Mouse (Mus musculus): ENCODE measurements at regions not wholly inside any gene's neighbourhood (a gene's known extent, or its start where the extent isn't known, plus 50 kb on each side); places are given as distances from the start of the nearest gene placed in this dataset.

DNA sequence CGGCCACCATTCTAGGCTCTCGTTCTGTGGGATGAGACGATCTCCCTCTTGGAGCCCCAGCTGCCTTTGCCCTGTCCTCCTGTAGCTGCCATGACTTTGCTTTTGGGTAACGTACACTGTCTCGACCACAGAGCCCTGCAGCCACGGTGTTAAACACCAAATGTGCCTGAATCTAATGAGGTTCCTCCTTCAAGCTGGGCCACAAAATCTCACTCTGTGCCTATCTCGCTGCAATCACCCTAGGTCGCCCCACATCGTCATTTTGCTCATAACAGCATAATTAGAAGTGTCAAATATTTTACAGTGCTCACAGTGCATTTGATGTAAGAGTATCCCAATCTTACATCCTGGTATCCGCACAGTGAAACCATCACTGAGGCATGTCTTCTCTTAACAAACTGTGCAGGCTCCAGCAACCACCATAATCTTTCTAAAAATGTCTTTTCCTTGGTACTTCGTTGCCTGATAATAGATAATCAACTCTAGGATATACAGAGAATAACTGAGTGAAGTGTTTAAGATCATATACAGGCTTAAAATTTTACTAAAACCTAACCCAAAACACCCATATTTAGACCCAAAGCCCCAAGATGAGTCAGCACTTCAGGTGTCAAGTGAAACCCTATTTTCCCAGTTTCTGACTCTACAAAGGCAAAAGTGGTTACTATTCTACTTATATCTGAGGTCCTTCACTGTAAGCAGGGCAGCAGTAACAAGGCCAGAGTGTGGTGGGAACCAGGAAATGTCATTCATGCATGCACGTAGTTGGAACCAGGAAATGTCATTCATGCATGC is 219.8 kb upstream of the Hs6st1 start:
- Histone ChIP-seq H3K4me1 (ENCODE audit: control insufficient read depth in 1 of 2, insufficient read depth in 2 of 2, low read length in 2 of 2) (peaks cover 20 to 58% of the 10 kb centered on the region in 2 experiments), H3K9ac (ENCODE audit: control insufficient read depth, low read depth, low read length, poor library complexity, severe bottlenecking) (no peak overlapping the region), H3K27me3 (ENCODE audit: control insufficient read depth in 1 of 2, insufficient read depth in 2 of 2, low read length in 2 of 2) (no peaks in the 10 kb centered on the region), H3K36me3 (ENCODE audit: control insufficient read depth in 1 of 2, insufficient read depth in 2 of 2, low read length in 2 of 2) (peaks cover 0 to 29% of the 10 kb centered on the region in 2 experiments; a peak in 2 of 4 replicates), H3K79me2 (ENCODE audit: control insufficient read depth, insufficient read depth, low read length, poor library complexity) (no peaks in the 10 kb centered on the region), H3K9me3 (replicated peaks; ENCODE audit: insufficient read depth, low read length) (no peaks in the 10 kb centered on the region), H3K4me3 (ENCODE audit: control insufficient read depth in 1 of 2, insufficient read depth in 1 of 2, low read depth in 2 of 2, low read length in 2 of 2) (no peak overlapping the region), H3K27ac (ENCODE audit: control insufficient read depth, low read depth, low read length) (no peak overlapping the region)
- no peak for DNase-seq (ENCODE audit: low read depth, low spot score)
- TF ChIP-seq MAFK (IDR thresholded peaks at IDR 0.05; ENCODE audit: borderline replicate concordance, low read depth, low read length) = peak; percentile 46; the same call in 1 of the 2 replicates
- no peak for TF ChIP-seq TAL1 (IDR thresholded peaks at IDR 0.05; ENCODE audit: low read length)
- TF ChIP-seq CHD2 (IDR thresholded peaks at IDR 0.05; ENCODE audit: low read length) = no peak
- TF ChIP-seq SIN3A (IDR thresholded peaks at IDR 0.05; ENCODE audit: low read length) = 0 out of 2 replicates have a peak, but pooled peaks have one; percentile 7
- 0 out of 2 replicates have a peak, but pooled peaks have one; percentile 10 for TF ChIP-seq ETS1 (IDR thresholded peaks at IDR 0.05; ENCODE audit: low read depth, low read length)
- peak in 1 of 2 experiments; percentile 26; a peak in 1 of 4 replicates for TF ChIP-seq EP300 (IDR thresholded peaks at IDR 0.05; ENCODE audit: low read depth in 1 of 2, low read length in 2 of 2)
- TF ChIP-seq GATA1 (IDR thresholded peaks at IDR 0.05; ENCODE audit: low read depth, low read length) = no peak; the same call in 1 of the 2 replicates
- TF ChIP-seq USF1 (IDR thresholded peaks at IDR 0.05; ENCODE audit: low read depth, low read length) = no peak
- no peak for TF ChIP-seq JUND (IDR thresholded peaks at IDR 0.05; ENCODE audit: low read depth, low read length)
- TF ChIP-seq RCOR1 (IDR thresholded peaks at IDR 0.05; ENCODE audit: low read depth, low read length) = peak; percentile 78
- TF ChIP-seq ZMIZ1 (IDR thresholded peaks at IDR 0.05; ENCODE audit: low read depth, low read length) = no peak

DNA sequence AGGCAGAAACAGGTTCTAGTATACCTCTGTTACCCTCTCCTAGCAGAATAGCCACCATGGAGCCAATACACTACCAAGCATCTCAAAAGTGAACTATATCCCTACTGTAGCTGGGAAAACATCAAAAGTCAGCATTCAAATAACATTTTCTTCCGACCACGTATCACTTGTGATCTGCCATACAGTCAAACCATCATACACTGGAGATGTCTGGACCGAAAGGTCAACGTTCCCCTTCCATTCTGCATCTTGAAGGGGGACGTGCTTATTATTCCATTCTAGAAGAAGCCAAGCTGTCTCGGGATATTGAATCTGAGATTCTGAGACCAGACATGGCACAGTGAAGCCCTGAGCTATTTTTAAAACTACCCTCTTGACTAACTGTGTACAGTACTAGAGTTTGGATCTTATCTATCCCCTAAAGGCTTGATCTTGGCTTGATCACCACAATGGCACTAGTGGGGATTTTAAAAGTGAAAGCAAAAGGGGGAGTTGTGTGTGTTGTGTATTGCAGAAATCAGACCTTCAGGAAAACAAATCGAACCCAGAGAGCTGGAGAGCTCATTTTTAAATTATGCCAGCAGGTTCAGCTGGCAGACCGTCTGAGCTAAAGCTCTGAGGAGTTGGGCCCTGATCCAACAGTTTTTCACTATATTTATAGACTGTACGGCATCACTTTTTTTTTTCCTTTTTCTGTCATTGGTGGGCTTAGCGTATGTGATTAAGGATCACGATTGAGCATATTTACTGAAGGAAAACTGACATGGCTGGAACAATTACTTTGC is 218.6 kb upstream of the Hs6st1 start:
- no peak for DNase-seq (ENCODE audit: low read depth, low spot score)
- Histone ChIP-seq H3K4me3 (ENCODE audit: control insufficient read depth in 1 of 2, insufficient read depth in 1 of 2, low read depth in 2 of 2, low read length in 2 of 2) (no peak overlapping the region), H3K36me3 (ENCODE audit: control insufficient read depth in 1 of 2, insufficient read depth in 2 of 2, low read length in 2 of 2) (peaks cover 0 to 38% of the 10 kb centered on the region in 2 experiments; a peak in 2 of 4 replicates), H3K79me2 (ENCODE audit: control insufficient read depth, insufficient read depth, low read length, poor library complexity) (no peaks in the 10 kb centered on the region), H3K4me1 (ENCODE audit: control insufficient read depth in 1 of 2, insufficient read depth in 2 of 2, low read length in 2 of 2) (peaks cover 24 to 67% of the 10 kb centered on the region in 2 experiments), H3K27me3 (ENCODE audit: control insufficient read depth in 1 of 2, insufficient read depth in 2 of 2, low read length in 2 of 2) (no peaks in the 10 kb centered on the region), H3K9ac (ENCODE audit: control insufficient read depth, low read depth, low read length, poor library complexity, severe bottlenecking) (no peak overlapping the region), H3K27ac (ENCODE audit: control insufficient read depth, low read depth, low read length) (no peak overlapping the region), H3K9me3 (replicated peaks; ENCODE audit: insufficient read depth, low read length) (no peaks in the 10 kb centered on the region)
- TF ChIP-seq KAT2A (conservative IDR thresholded peaks at IDR 0.05; ENCODE audit: low read depth, low read length) (no peak), NRF1 (IDR thresholded peaks at IDR 0.05; ENCODE audit: insufficient read depth, low read depth, low read length, poor library complexity, severe bottlenecking) (no peak), MYC (IDR thresholded peaks at IDR 0.05; ENCODE audit: low read depth, low read length) (no peak), ZMIZ1 (IDR thresholded peaks at IDR 0.05; ENCODE audit: low read depth, low read length) (no peak), GATA1 (IDR thresholded peaks at IDR 0.05; ENCODE audit: low read depth, low read length) (0 out of 2 replicates have a peak, but pooled peaks have one; percentile 20), BHLHE40 (IDR thresholded peaks at IDR 0.05; ENCODE audit: borderline replicate concordance, low read depth, low read length) (no peak), ETS1 (IDR thresholded peaks at IDR 0.05; ENCODE audit: low read depth, low read length) (0 out of 2 replicates have a peak, but pooled peaks have one; percentile 12), RCOR1 (IDR thresholded peaks at IDR 0.05; ENCODE audit: low read depth, low read length) (no peak), POLR2AphosphoS5 (IDR thresholded peaks at IDR 0.05; ENCODE audit: borderline replicate concordance, low read depth, low read length) (no peak), NELFE (IDR thresholded peaks at IDR 0.05; ENCODE audit: low read depth, low read length) (no peak)
